Mouse (Mus musculus): ENCODE data around the gene Krtap19-1. TPM values are rescaled to one million over a fixed set of nuclear protein-coding genes. Genes with fewer than 3 reads are reported as not detected.

Krtap19-1 gene
- polyA plus RNA-seq (2016; fragmentation: Nextera tagmentation; extraction: Ambion mirVana), result not detected in 2 replicates

DNA sequence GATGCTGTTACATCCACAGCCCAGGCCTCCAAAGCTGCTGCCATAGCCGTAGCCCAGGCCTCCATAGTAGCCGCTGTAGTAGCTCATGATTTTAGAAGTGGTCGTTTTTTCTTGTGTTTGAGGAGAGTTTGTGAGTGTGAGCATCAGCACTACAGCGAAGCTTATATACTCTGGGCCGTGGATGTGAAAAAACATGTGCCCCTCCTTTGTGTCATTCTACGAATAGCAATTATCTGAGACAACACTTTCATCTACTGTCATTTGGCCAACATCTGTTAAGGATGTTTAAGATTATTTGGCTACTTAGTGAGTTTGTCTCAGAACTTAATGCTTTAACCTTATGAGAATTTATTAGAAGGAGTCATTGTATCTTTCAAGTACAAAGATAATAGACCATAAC, at the start of gene Krtap19-1:
TSS of gene Krtap19-1 (minus strand) at position 101 of the 400 bp plus-strand sequence.
- H3K4me3 ChIP-seq, result no peak within 1 kb of the TSS
- WGBS, result 94% methylated on average over 6 of the region's 6 CpGs
- H3K27me3 ChIP-seq, result no peaks in the 10 kb centered on the region
- H3K4me2 ChIP-seq (replicated peaks), result no peak within 1 kb of the TSS
- H3K27ac ChIP-seq (replicated peaks), result no peak within 1 kb of the TSS
- no peak for ATAC-seq (ENCODE audit: low FRiP score, low read depth)
- no peaks in the 10 kb centered on the region for H3K4me1 ChIP-seq
- no peaks in the 10 kb centered on the region for H3K9me3 ChIP-seq
- no peak within 1 kb of the TSS for H3K9ac ChIP-seq (replicated peaks)
- H3K36me3 ChIP-seq, result no peaks in the 10 kb centered on the region

DNA sequence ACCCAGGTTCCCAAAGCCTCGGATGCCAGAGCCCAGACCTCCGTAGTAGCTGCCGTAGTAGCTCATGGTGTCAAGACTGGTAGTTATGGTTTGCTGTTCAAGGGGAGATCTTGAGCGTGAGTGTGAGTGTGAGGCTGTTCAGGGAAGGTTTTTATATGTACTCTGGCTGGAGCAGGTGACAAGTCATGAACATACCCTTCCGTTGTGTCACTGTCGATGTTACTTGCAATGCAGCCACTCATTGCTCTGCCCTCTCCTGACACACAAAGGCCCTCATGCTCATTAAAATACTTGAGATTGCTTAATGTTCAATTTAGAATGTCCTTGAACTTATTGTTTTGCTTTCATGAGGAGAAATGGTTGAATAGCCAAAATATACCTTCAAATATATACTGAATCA, 27.1 kb upstream of the Krtap19-1 start, which contains the start of gene Krtap19-5:
TSS of gene Krtap19-5 (minus strand) at position 101 of the 400 bp plus-strand sequence.
- H3K4me2 ChIP-seq (replicated peaks), result no peak within 1 kb of the TSS
- no peak within 1 kb of the TSS for H3K27ac ChIP-seq (replicated peaks)

DNA sequence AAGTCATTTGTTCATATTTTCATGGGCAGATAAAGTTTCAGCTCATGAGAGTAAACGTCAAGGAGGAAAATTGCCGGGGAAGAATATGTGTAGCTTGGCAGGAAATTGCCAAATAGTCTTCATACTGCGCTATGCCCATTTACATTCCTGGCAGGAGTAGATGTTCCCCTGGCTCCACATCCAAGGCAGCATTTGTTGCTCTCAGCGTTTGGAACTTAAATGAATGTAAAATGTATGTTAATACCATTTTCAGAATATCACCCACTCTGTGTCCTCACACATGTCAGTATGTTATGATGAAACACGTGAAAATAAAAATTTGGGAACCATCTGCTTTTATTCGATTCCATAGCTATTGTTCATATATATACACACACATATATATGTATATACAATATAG, 17.7 kb upstream of the Krtap19-1 start:
- no peaks in the 10 kb centered on the region for H3K4me1 ChIP-seq
- H3K4me3 ChIP-seq, result no peak overlapping the region
- 92% methylated on average over 6 of the region's 6 CpGs for WGBS
- H3K9ac ChIP-seq (replicated peaks), result no peak overlapping the region
- H3K4me2 ChIP-seq (replicated peaks), result no peak overlapping the region
- H3K9me3 ChIP-seq, result no peaks in the 10 kb centered on the region
- H3K27ac ChIP-seq (replicated peaks), result no peak overlapping the region
- no peaks in the 10 kb centered on the region for H3K36me3 ChIP-seq
- no peaks in the 10 kb centered on the region for H3K27me3 ChIP-seq
- no peak for ATAC-seq (ENCODE audit: low FRiP score, low read depth)

More for the DNA sequence above, 27.1 kb upstream of the Krtap19-1 start, which contains the start of gene Krtap19-5:
- Histone ChIP-seq H3K36me3 (no peaks in the 10 kb centered on the region), H3K9ac (replicated peaks) (no peak within 1 kb of the TSS), H3K27me3 (no peaks in the 10 kb centered on the region), H3K9me3 (no peaks in the 10 kb centered on the region), H3K4me1 (no peaks in the 10 kb centered on the region), H3K4me3 (no peak within 1 kb of the TSS)
- no peak for ATAC-seq (ENCODE audit: low FRiP score, low read depth)
- 91% methylated on average over 6 of the region's 6 CpGs for WGBS

DNA sequence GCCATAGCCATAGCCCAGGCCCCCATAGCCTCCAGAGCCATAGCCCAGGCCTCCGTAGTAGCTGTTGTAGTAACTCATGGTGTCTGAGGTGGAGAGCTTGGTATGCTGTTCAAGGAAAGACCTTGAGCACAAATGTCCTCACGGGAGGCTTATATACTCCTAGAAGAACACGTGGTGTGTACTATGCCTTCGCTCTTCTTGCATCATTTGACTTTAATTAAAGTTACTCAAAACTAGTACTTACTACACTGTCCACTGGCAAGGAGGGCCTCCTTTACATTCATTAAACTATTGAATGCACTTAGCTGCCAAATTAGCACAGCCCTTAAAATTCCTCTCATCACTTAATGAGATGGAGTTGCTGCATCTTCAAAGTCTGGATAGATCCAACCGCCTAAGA, 15.8 kb upstream of the Krtap19-1 start, which contains the start of gene Krtap19-4:
TSS of gene Krtap19-4 (minus strand) at position 101 of the 400 bp plus-strand sequence.
- no peak within 1 kb of the TSS for H3K9ac ChIP-seq (replicated peaks)
- no peak within 1 kb of the TSS for H3K4me3 ChIP-seq
- H3K27ac ChIP-seq (replicated peaks), result no peak within 1 kb of the TSS
- no peak within 1 kb of the TSS for H3K4me2 ChIP-seq (replicated peaks)
- H3K4me1 ChIP-seq, result no peaks in the 10 kb centered on the region
- H3K36me3 ChIP-seq, result no peaks in the 10 kb centered on the region
- H3K9me3 ChIP-seq, result no peaks in the 10 kb centered on the region
- H3K27me3 ChIP-seq, result no peaks in the 10 kb centered on the region
- ATAC-seq (ENCODE audit: low FRiP score, low read depth), result no peak
- 85% methylated on average over 5 of the region's 5 CpGs for WGBS

DNA sequence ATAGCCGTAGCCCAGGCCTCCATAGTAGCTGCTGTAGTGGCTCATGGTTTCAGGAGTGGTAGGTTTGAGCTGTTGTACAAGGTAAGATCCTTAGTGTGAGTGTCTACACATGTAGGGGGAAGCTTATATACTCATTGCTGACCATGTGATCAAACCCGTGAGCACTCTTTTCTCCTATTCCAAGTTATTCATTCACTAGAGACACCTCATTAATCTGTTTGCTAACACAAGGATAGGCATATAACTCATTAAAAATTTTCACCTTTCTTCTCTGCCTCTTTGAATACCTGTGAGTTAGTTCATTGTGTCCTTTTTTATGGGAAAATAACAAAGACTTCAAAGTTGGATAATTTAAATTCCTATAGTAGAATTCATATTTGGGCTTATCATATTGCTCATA, 8.7 kb upstream of the Krtap19-1 start, which contains the start of gene Krtap19-3:
TSS of gene Krtap19-3 (minus strand) at position 101 of the 400 bp plus-strand sequence.
- Histone ChIP-seq H3K36me3 (no peaks in the 10 kb centered on the region), H3K4me3 (no peak within 1 kb of the TSS), H3K9ac (replicated peaks) (no peak within 1 kb of the TSS), H3K27me3 (no peaks in the 10 kb centered on the region), H3K9me3 (no peaks in the 10 kb centered on the region), H3K27ac (replicated peaks) (no peak within 1 kb of the TSS), H3K4me2 (replicated peaks) (no peak within 1 kb of the TSS), H3K4me1 (no peaks in the 10 kb centered on the region)
- no peak for ATAC-seq (ENCODE audit: low FRiP score, low read depth)
- WGBS, result 91% methylated on average over 2 of the region's 2 CpGs

DNA sequence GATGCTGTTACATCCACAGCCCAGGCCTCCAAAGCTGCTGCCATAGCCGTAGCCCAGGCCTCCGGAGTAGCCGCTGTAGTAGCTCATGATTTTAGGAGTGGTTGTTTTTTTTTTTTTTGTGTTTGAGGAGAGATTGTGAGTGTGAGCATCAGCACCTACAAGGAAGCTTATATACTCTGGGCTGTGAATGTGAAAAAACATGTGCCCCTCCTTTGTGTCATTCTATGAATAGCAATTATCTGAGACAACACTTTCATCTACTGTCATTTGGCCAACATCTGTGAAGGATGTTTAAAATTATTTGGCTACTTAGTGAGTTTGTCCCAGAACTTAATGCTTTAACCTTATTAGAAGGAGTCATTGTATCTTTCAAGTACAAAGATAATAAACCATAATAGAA, 5.0 kb upstream of the Krtap19-1 start, which contains the start of gene Krtap19-2:
TSS of gene Krtap19-2 (minus strand) at position 101 of the 400 bp plus-strand sequence.
- no peaks in the 10 kb centered on the region for H3K27me3 ChIP-seq
- H3K9ac ChIP-seq (replicated peaks), result no peak within 1 kb of the TSS
- H3K4me2 ChIP-seq (replicated peaks), result no peak within 1 kb of the TSS
- 95% methylated on average over 3 of the region's 3 CpGs for WGBS
- no peak within 1 kb of the TSS for H3K4me3 ChIP-seq
- H3K4me1 ChIP-seq, result no peaks in the 10 kb centered on the region
- ATAC-seq (ENCODE audit: low FRiP score, low read depth), result no peak
- H3K27ac ChIP-seq (replicated peaks), result no peak within 1 kb of the TSS
- no peaks in the 10 kb centered on the region for H3K36me3 ChIP-seq
- H3K9me3 ChIP-seq, result no peaks in the 10 kb centered on the region

DNA sequence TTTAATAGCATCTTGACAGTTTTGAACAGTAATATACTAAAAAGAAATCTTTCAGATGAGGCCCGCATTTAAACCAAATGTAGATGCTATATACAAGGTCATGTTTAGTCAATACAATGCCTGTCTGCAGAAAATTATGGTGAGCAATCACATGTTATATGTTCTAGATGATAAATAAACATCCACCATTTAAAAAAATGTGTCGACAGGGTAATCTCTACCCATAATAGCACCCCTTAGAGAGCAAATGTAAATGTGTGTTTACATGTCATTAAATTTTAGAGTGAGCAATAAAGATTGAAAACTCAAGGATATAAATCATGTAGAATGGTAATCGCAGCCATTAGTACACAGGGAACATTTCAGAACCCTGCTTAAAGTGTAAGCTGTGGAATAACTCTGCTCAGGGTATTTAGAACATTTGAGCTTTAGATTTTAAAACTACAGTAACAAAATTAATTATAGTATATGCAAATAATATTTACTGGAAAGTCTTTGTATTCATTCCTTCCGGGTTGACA, 4.3 kb downstream of the Krtap19-1 start:
- no peak for ATAC-seq (ENCODE audit: low FRiP score, low read depth)
- H3K27me3 ChIP-seq, result no peaks in the 10 kb centered on the region
- no peak overlapping the region for H3K4me2 ChIP-seq (replicated peaks)
- H3K9me3 ChIP-seq, result no peaks in the 10 kb centered on the region
- no peak overlapping the region for H3K9ac ChIP-seq (replicated peaks)
- H3K27ac ChIP-seq (replicated peaks), result no peak overlapping the region
- no peak overlapping the region for H3K4me3 ChIP-seq
- WGBS, result 88% methylated on average over 4 of the region's 4 CpGs
- no peaks in the 10 kb centered on the region for H3K36me3 ChIP-seq
- no peaks in the 10 kb centered on the region for H3K4me1 ChIP-seq

DNA sequence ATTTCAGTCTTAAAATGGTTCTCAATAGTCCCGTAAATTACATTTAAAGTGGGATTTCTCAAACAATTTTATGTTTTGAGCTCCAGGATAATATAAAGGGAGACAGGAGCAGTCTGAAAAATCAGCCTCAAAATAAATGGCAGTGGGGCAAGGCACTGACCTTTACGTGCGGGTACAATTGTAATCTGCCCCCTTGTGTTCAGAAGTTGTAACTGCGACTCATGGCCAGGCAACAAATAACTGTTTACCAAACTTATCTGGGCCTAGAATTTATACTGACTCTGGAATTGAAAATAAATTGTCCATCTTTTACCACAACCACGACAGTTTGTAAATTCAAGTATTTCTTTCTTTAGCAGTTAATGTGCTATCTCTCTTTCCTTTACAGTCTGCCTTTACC, 17.8 kb downstream of the Krtap19-1 start:
- 13% methylated on average over 5 of the region's 5 CpGs for WGBS
- Histone ChIP-seq H3K36me3 (no peaks in the 10 kb centered on the region), H3K9ac (replicated peaks) (no peak overlapping the region), H3K9me3 (no peaks in the 10 kb centered on the region), H3K27me3 (no peaks in the 10 kb centered on the region), H3K4me2 (replicated peaks) (no peak overlapping the region), H3K4me3 (no peak overlapping the region), H3K27ac (replicated peaks) (no peak overlapping the region), H3K4me1 (no peaks in the 10 kb centered on the region)
- no peak for ATAC-seq (ENCODE audit: low FRiP score, low read depth)

DNA sequence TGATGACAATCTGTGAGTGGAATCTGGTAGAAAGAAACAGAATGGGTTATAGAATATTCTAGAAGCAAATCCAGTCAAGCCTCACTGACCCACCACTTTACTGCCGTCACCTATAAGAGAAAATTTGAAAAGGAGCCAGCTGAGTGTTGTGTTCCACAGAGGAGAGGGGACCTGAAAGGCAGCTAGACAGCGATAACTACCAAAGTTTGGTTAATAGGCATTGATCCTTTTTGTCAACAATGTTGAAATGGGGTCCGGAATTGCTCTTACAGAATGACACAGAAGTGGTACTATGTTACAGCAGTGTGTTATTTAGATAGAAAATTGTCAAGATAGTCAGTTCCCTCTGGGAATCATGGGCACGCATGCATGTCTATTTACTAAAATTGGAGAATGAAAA, 20.7 kb downstream of the Krtap19-1 start:
- ATAC-seq (ENCODE audit: low FRiP score, low read depth), result no peak
- Histone ChIP-seq H3K27ac (replicated peaks) (no peak overlapping the region), H3K27me3 (no peaks in the 10 kb centered on the region), H3K9me3 (no peaks in the 10 kb centered on the region), H3K4me2 (replicated peaks) (no peak overlapping the region), H3K4me3 (no peak overlapping the region), H3K36me3 (no peaks in the 10 kb centered on the region), H3K4me1 (no peaks in the 10 kb centered on the region), H3K9ac (replicated peaks) (no peak overlapping the region)
- 78% methylated on average over 4 of the region's 4 CpGs for WGBS

DNA sequence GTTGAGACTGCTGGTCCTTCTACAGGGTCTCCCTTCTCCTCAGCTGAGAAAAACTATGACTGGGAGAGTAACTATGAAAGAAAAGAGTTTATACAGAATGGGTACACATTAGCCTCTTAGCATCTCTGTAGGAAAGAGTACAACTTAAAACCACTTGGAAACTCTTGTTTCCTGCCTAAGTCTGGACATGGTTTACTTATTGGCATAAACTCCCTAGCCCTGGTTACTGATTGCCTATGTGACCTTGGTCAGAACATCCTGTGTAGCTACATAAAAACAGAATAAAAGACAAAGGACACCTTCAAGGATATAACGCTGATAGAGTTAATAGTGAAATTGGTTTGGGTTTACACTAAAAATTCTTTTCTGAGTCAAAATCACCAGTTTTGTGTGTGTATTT, 21.8 kb downstream of the Krtap19-1 start:
- 97% methylated on average over 1 of the region's 1 CpGs for WGBS
- Histone ChIP-seq H3K27ac (replicated peaks) (no peak overlapping the region), H3K27me3 (no peaks in the 10 kb centered on the region), H3K9ac (replicated peaks) (no peak overlapping the region), H3K4me3 (no peak overlapping the region), H3K36me3 (no peaks in the 10 kb centered on the region), H3K4me1 (no peaks in the 10 kb centered on the region), H3K9me3 (no peaks in the 10 kb centered on the region), H3K4me2 (replicated peaks) (no peak overlapping the region)
- ATAC-seq (ENCODE audit: low FRiP score, low read depth), result no peak

DNA sequence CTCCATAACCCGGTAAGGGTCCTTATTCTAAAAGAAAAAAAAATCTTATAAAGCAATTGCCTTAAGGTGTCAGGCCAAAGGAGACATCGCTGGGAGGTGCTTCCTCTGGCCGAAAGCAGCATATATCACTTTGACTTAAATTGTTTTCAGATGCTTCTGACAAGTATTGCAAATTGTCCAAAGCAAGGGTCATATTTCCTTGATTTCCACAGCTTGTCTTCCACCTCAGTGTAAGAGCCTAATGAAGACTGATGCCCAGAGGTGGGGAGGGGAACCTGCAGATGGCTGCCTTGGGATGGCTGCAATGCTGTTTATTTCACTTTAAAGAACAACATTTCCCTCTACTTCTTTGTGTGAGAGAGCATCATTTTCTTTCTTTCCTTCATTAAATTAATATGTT, 42.2 kb downstream of the Krtap19-1 start:
- no peak overlapping the region for H3K27ac ChIP-seq (replicated peaks)
- no peak overlapping the region for H3K9ac ChIP-seq (replicated peaks)
- no peaks in the 10 kb centered on the region for H3K36me3 ChIP-seq
- no peaks in the 10 kb centered on the region for H3K4me1 ChIP-seq
- 85% methylated on average over 3 of the region's 3 CpGs for WGBS
- H3K4me3 ChIP-seq, result no peak overlapping the region
- H3K9me3 ChIP-seq, result no peaks in the 10 kb centered on the region
- no peaks in the 10 kb centered on the region for H3K27me3 ChIP-seq
- ATAC-seq (ENCODE audit: low FRiP score, low read depth), result no peak
- no peak overlapping the region for H3K4me2 ChIP-seq (replicated peaks)

DNA sequence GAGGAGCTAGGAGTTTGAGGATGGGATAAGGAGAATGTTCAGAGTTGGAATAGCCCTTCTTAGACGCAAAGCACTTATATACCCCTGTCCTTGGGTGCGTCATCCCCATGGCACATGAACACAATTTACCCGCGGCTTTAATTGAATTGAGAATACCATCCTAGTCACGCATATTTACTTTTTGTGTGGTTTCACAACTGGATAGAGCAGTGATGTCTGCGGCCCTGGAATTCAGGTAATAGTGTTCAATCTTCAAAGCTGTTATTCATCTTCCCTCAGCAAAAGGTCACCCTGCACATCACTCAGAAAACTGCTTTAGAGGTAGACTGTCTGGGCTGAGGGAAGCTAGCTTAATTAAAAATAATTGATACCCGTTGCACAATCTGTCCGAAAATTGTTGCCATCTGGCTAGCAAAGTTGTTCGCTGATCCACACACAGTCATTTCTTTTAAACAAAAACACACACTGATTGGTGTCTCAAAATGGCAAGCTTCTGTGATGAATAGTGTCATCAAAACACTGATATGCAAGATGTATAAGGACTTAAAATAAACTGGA, 43.0 kb downstream of the Krtap19-1 start, which contains the start of gene Krtap14:
TSS of gene Krtap14 (minus strand) at position 51 of the 558 bp plus-strand sequence.
- Histone ChIP-seq H3K4me3 (no peak within 1 kb of the TSS), H3K4me1 (no peaks in the 10 kb centered on the region), H3K9ac (replicated peaks) (no peak within 1 kb of the TSS), H3K4me2 (replicated peaks) (no peak within 1 kb of the TSS), H3K36me3 (no peaks in the 10 kb centered on the region), H3K9me3 (no peaks in the 10 kb centered on the region), H3K27me3 (no peaks in the 10 kb centered on the region), H3K27ac (replicated peaks) (no peak within 1 kb of the TSS)
- 84% methylated on average over 9 of the region's 9 CpGs for WGBS
- no peak for ATAC-seq (ENCODE audit: low FRiP score, low read depth)

Measured in midbrain, embryonic 12.5 days (tissue).